Mouse (Mus musculus): ENCODE results near the gene Catsper3. TPM values are rescaled to one million over a fixed set of nuclear protein-coding genes. Genes with fewer than 3 reads are reported as not detected.

Catsper3 gene
- polyA plus RNA-seq (2015; fragmentation: Nextera tagmentation; extraction: Ambion mirVana) = 0.14 TPM in 1 of 2 replicates, not detected in the other

- no peak for ATAC-seq (ENCODE audit: low FRiP score, low read depth)
- Histone ChIP-seq H3K4me2 (replicated peaks) (no peak within 1 kb of the TSS), H3K27ac (no peak within 1 kb of the TSS), H3K9me3 (no peaks in the 10 kb centered on the region), H3K4me3 (no peak within 1 kb of the TSS), H3K27me3 (no peaks in the 10 kb centered on the region), H3K4me1 (no peaks in the 10 kb centered on the region), H3K9ac (no peak within 1 kb of the TSS), H3K36me3 (no peaks in the 10 kb centered on the region)
- WGBS = 87% methylated on average over 3 of the region's 3 CpGs
These were observed at the start of gene Catsper3 for GRCm38 (mm10) chr13:55784268-55784667. Gene Catsper3 (plus strand): TSS chr13:55784568.

- 0 out of 2 replicates have a peak, but pooled peaks cover 3% of the 10 kb centered on the region for H3K9me3 ChIP-seq
- no peak overlapping the region for H3K4me2 ChIP-seq (replicated peaks)
- H3K27me3 ChIP-seq = peaks cover 3% of the 10 kb centered on the region; the same call in 1 of the 2 replicates
- 84% methylated on average over 8 of the region's 8 CpGs for WGBS
- H3K27ac ChIP-seq = no peak overlapping the region
- H3K4me3 ChIP-seq = no peak overlapping the region
- no peak overlapping the region for H3K9ac ChIP-seq
- H3K4me1 ChIP-seq = peaks cover 29% of the 10 kb centered on the region
- no peaks in the 10 kb centered on the region for H3K36me3 ChIP-seq
- ATAC-seq (ENCODE audit: low FRiP score, low read depth) = no peak
These were observed 46.5 kb upstream of the Catsper3 start for GRCm38 (mm10) chr13:55737885-55738284.

- WGBS = 59% methylated on average over 8 of the region's 8 CpGs
- Histone ChIP-seq H3K9me3 (0 out of 2 replicates have a peak, but pooled peaks cover 1% of the 10 kb centered on the region), H3K4me1 (peaks cover 19% of the 10 kb centered on the region), H3K4me3 (no peak overlapping the region), H3K9ac (no peak overlapping the region), H3K4me2 (replicated peaks) (no peak overlapping the region), H3K27ac (no peak overlapping the region), H3K27me3 (peaks cover 3% of the 10 kb centered on the region; the same call in 1 of the 2 replicates), H3K36me3 (no peaks in the 10 kb centered on the region)
- ATAC-seq (ENCODE audit: low FRiP score, low read depth) = no peak
These were observed 42.1 kb upstream of the Catsper3 start for GRCm38 (mm10) chr13:55742306-55742705.

GRCm38 (mm10) chr13:55754380-55754779 is 30.0 kb upstream of the Catsper3 start:
- no peak for ATAC-seq (ENCODE audit: low FRiP score, low read depth)
- H3K27me3 ChIP-seq = no peaks in the 10 kb centered on the region
- H3K9me3 ChIP-seq = no peaks in the 10 kb centered on the region
- H3K36me3 ChIP-seq = no peaks in the 10 kb centered on the region
- 33% methylated on average over 13 of the region's 13 CpGs for WGBS
- H3K9ac ChIP-seq = no peak overlapping the region
- peaks cover 47% of the 10 kb centered on the region for H3K4me1 ChIP-seq
- no peak overlapping the region for H3K4me3 ChIP-seq
- no peak overlapping the region for H3K27ac ChIP-seq
- no peak overlapping the region for H3K4me2 ChIP-seq (replicated peaks)

- Histone ChIP-seq H3K4me2 (replicated peaks) (peak overlapping the region; percentile 52), H3K27ac (peak overlapping the region; percentile 39; the same call in 1 of the 2 replicates), H3K27me3 (no peaks in the 10 kb centered on the region), H3K4me1 (peaks cover 41% of the 10 kb centered on the region), H3K9ac (peak overlapping the region; percentile 56), H3K4me3 (peak overlapping the region; percentile 17), H3K9me3 (no peaks in the 10 kb centered on the region), H3K36me3 (no peaks in the 10 kb centered on the region)
- WGBS = 10% methylated on average over 8 of the region's 8 CpGs
- ATAC-seq (ENCODE audit: low FRiP score, low read depth) = peak; percentile 41; the same call in 1 of the 2 replicates
These were observed 27.6 kb upstream of the Catsper3 start for GRCm38 (mm10) chr13:55756789-55757188.

- H3K27ac ChIP-seq = no peak overlapping the region
- H3K9me3 ChIP-seq = no peaks in the 10 kb centered on the region
- H3K4me2 ChIP-seq (replicated peaks) = no peak overlapping the region
- peaks cover 48% of the 10 kb centered on the region for H3K4me1 ChIP-seq
- H3K4me3 ChIP-seq = no peak overlapping the region
- ATAC-seq (ENCODE audit: low FRiP score, low read depth) = no peak
- 75% methylated on average over 6 of the region's 6 CpGs for WGBS
- H3K36me3 ChIP-seq = no peaks in the 10 kb centered on the region
- no peak overlapping the region for H3K9ac ChIP-seq
- H3K27me3 ChIP-seq = 0 out of 2 replicates have a peak, but pooled peaks cover under 1% of the 10 kb centered on the region
These were observed 26.7 kb upstream of the Catsper3 start for GRCm38 (mm10) chr13:55757645-55758044.

GRCm38 (mm10) chr13:55760576-55760975 is 23.8 kb upstream of the Catsper3 start:
- Histone ChIP-seq H3K4me1 (peaks cover 35% of the 10 kb centered on the region), H3K9me3 (no peaks in the 10 kb centered on the region), H3K4me3 (no peak overlapping the region), H3K36me3 (no peaks in the 10 kb centered on the region), H3K9ac (no peak overlapping the region), H3K4me2 (replicated peaks) (peak overlapping the region; percentile 35), H3K27me3 (0 out of 2 replicates have a peak, but pooled peaks cover 7% of the 10 kb centered on the region), H3K27ac (no peak overlapping the region)
- ATAC-seq (ENCODE audit: low FRiP score, low read depth) = no peak
- WGBS = 49% methylated on average over 10 of the region's 10 CpGs

GRCm38 (mm10) chr13:55761486-55761885 is 22.9 kb upstream of the Catsper3 start:
- WGBS = 51% methylated on average over 10 of the region's 10 CpGs
- Histone ChIP-seq H3K27ac (no peak overlapping the region), H3K9ac (no peak overlapping the region), H3K4me1 (peaks cover 29% of the 10 kb centered on the region), H3K9me3 (no peaks in the 10 kb centered on the region), H3K27me3 (0 out of 2 replicates have a peak, but pooled peaks cover 7% of the 10 kb centered on the region), H3K4me3 (no peak overlapping the region), H3K36me3 (no peaks in the 10 kb centered on the region), H3K4me2 (replicated peaks) (no peak overlapping the region)
- no peak for ATAC-seq (ENCODE audit: low FRiP score, low read depth)

GRCm38 (mm10) chr13:55774352-55774751 is 10.0 kb upstream of the Catsper3 start:
- no peak overlapping the region for H3K9ac ChIP-seq
- H3K27ac ChIP-seq = no peak overlapping the region
- H3K4me2 ChIP-seq (replicated peaks) = no peak overlapping the region
- no peaks in the 10 kb centered on the region for H3K36me3 ChIP-seq
- no peaks in the 10 kb centered on the region for H3K27me3 ChIP-seq
- WGBS = 76% methylated on average over 7 of the region's 7 CpGs
- 0 out of 2 replicates have a peak, but pooled peaks cover 9% of the 10 kb centered on the region for H3K4me1 ChIP-seq
- no peak overlapping the region for H3K4me3 ChIP-seq
- no peaks in the 10 kb centered on the region for H3K9me3 ChIP-seq
- ATAC-seq (ENCODE audit: low FRiP score, low read depth) = no peak

- Histone ChIP-seq H3K27me3 (no peaks in the 10 kb centered on the region), H3K36me3 (no peaks in the 10 kb centered on the region), H3K4me1 (0 out of 2 replicates have a peak, but pooled peaks cover 9% of the 10 kb centered on the region), H3K9ac (no peak overlapping the region), H3K9me3 (no peaks in the 10 kb centered on the region), H3K4me3 (no peak overlapping the region), H3K4me2 (replicated peaks) (no peak overlapping the region), H3K27ac (no peak overlapping the region)
- no peak for ATAC-seq (ENCODE audit: low FRiP score, low read depth)
- 18% methylated on average over 11 of the region's 11 CpGs for WGBS
These were observed 9.3 kb upstream of the Catsper3 start for GRCm38 (mm10) chr13:55775056-55775455.

GRCm38 (mm10) chr13:55786120-55786519 is 1.8 kb downstream of the Catsper3 start:
- ATAC-seq (ENCODE audit: low FRiP score, low read depth) = no peak
- 71% methylated on average over 11 of the region's 11 CpGs for WGBS

GRCm38 (mm10) chr13:55801246-55801645 is 16.9 kb downstream of the Catsper3 start:
- ATAC-seq (ENCODE audit: low FRiP score, low read depth) = no peak
- Histone ChIP-seq H3K4me1 (no peaks in the 10 kb centered on the region), H3K4me3 (no peak overlapping the region), H3K27ac (no peak overlapping the region), H3K9me3 (0 out of 2 replicates have a peak, but pooled peaks cover 9% of the 10 kb centered on the region), H3K9ac (no peak overlapping the region), H3K36me3 (no peaks in the 10 kb centered on the region), H3K27me3 (no peaks in the 10 kb centered on the region), H3K4me2 (replicated peaks) (no peak overlapping the region)
- 76% methylated on average over 2 of the region's 2 CpGs for WGBS

More at GRCm38 (mm10) chr13:55786120-55786519, 1.8 kb downstream of the Catsper3 start:
- no peak overlapping the region for H3K27ac ChIP-seq
- no peaks in the 10 kb centered on the region; the same call in 1 of the 2 replicates for H3K9me3 ChIP-seq
- no peaks in the 10 kb centered on the region for H3K4me1 ChIP-seq
- H3K27me3 ChIP-seq = no peaks in the 10 kb centered on the region
- no peaks in the 10 kb centered on the region for H3K36me3 ChIP-seq
- H3K4me3 ChIP-seq = no peak overlapping the region
- no peak overlapping the region for H3K9ac ChIP-seq
- no peak overlapping the region for H3K4me2 ChIP-seq (replicated peaks)

GRCm38 (mm10) chr13:55803973-55804372 is 19.6 kb downstream of the Catsper3 start:
- Histone ChIP-seq H3K27me3 (no peaks in the 10 kb centered on the region), H3K4me1 (no peaks in the 10 kb centered on the region), H3K4me2 (replicated peaks) (no peak overlapping the region), H3K27ac (no peak overlapping the region), H3K9me3 (0 out of 2 replicates have a peak, but pooled peaks cover 9% of the 10 kb centered on the region), H3K9ac (no peak overlapping the region), H3K4me3 (no peak overlapping the region), H3K36me3 (no peaks in the 10 kb centered on the region)
- ATAC-seq (ENCODE audit: low FRiP score, low read depth) = no peak
- WGBS = 100% methylated on average over 1 of the region's 1 CpGs

Measured in limb, embryonic 13.5 days (tissue).